Mouse (Mus musculus): ENCODE data around the gene Plcd1. TPM values are rescaled to one million over a fixed set of nuclear protein-coding genes. Genes with fewer than 3 reads are reported as not detected.

Gene Plcd1
- polyA plus RNA-seq, 1 experiment = 2.6 TPM

DNA sequence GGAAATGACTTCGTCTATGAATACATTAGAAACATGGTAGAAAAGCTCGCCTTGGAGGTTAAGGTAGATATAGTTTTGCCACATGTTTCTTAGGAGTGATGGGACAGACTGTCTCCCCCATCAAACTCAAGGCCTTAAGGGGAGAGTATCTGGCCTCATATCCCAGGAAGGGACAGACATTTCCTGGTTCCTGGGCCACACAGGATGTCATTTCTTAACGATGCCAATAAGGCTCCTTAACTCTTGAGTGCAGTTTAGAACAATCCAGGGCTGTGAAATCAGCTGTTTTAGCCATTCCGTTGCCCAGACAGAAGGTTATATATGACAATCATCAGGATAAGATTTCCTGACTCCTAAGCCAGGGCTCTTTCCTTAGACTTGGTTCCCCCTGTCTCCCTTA is 62.3 kb downstream of the Plcd1 start:
- 74% methylated on average over 4 of the region's 4 CpGs for whole genome bisulfite sequencing
- H3K27ac ChIP-seq (ENCODE audit: control insufficient read depth, insufficient read depth, low read depth, low read length, poor library complexity) = no peak overlapping the region
- peaks cover 2% of the 10 kb centered on the region; the same call in 1 of the 2 replicates for H3K4me1 ChIP-seq (ENCODE audit: control insufficient read depth, insufficient read depth, low read length)
- TF ChIP-seq CTCF (IDR thresholded peaks at IDR 0.05; ENCODE audit: control insufficient read depth, insufficient read depth, low read length) (no peak), POLR2A (IDR thresholded peaks at IDR 0.05; ENCODE audit: borderline replicate concordance, control insufficient read depth, low read depth, low read length) (no peak)
- H3K4me3 ChIP-seq (replicated peaks; ENCODE audit: control insufficient read depth, low read depth, low read length) = no peak overlapping the region

- WGBS = 55% methylated on average over 7 of the region's 7 CpGs
- peaks cover 2% of the 10 kb centered on the region; the same call in 1 of the 2 replicates for H3K4me1 ChIP-seq (ENCODE audit: control insufficient read depth, insufficient read depth, low read length)
- TF ChIP-seq CTCF (IDR thresholded peaks at IDR 0.05; ENCODE audit: control insufficient read depth, insufficient read depth, low read length) (peak; percentile 70), POLR2A (IDR thresholded peaks at IDR 0.05; ENCODE audit: borderline replicate concordance, control insufficient read depth, low read depth, low read length) (no peak)
Measured at GRCm38 (mm10) chr9:119029568-119029967, 63.7 kb downstream of the Plcd1 start.

DNA sequence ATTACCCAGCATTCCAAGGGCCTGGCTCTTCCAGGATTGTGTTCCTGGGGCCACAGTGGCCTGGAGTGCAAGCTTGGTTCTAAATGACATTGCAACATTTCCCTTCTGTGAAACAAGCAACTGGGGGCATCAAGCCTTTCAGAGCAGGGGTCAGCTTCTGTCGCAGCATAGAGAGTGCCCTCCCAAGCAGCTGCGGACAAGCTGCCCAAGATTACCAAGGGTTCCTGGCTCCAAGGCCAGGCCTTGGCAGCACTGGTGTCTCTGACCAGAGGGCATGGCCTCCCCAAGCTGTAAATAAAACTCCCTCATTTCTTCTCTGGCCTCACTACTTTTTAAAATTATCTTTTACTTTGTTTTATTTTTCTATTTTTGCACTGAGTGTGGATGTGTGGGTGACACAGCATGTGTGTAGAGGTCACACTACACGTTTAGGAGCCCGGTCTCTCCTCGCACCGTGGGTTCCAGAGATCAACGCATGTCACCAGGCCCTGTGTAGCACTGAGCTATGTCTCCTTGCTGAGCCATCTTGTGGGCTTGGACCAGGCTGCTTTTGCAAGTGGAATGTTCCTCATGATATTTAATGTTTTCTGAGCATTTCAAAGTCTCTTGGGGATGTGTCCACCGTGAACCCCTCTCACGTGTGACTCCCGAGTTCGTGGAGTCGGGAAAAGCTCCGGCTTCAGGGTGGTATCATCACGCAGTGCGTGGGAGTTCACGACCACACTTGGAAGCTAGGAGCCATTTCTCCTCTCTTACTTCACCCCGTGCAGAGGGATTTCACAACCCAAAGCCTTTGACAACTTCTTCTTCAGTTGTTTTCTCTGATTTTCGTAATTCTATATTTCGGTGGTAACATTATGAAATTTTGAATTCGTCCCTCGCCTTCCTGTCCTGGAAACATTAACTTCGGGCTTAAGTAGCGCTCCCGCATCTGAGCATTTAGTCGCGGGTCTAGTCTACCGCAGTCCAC is 64.8 kb downstream of the Plcd1 start:
- TF ChIP-seq CTCF (IDR thresholded peaks at IDR 0.05; ENCODE audit: control insufficient read depth, insufficient read depth, low read length) (no peak), POLR2A (IDR thresholded peaks at IDR 0.05; ENCODE audit: borderline replicate concordance, control insufficient read depth, low read depth, low read length) (no peak)
- Histone ChIP-seq H3K4me1 (ENCODE audit: control insufficient read depth, insufficient read depth, low read length) (peaks cover 2% of the 10 kb centered on the region; the same call in 1 of the 2 replicates), H3K27ac (ENCODE audit: control insufficient read depth, insufficient read depth, low read depth, low read length, poor library complexity) (peak overlapping the region; percentile 75), H3K4me3 (replicated peaks; ENCODE audit: control insufficient read depth, low read depth, low read length) (peak overlapping the region; percentile 4)
- 50% methylated on average over 27 of the region's 27 CpGs for WGBS

More at GRCm38 (mm10) chr9:119029568-119029967, 63.7 kb downstream of the Plcd1 start:
- Histone ChIP-seq H3K27ac (ENCODE audit: control insufficient read depth, insufficient read depth, low read depth, low read length, poor library complexity) (peak overlapping the region; percentile 31), H3K4me3 (replicated peaks; ENCODE audit: control insufficient read depth, low read depth, low read length) (no peak overlapping the region)

DNA sequence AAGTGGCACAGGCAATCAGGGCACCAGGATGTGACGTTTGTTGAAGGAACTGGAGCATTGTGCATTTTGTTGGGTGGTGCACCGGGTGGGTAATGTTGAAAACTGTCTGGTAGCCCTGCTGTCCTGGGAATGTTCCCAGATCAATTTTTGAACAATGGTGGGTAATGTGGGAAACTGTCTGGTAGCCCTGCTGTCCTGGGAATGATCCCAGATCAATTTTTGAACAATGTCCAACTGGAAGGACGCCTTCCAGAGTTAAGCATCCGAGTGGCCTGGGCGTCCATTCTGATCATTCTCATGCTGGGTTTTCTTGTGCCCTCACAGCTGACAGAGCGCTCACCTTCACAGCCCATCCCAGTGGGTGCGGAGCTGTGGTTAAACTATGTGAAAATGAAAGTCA is 66.0 kb downstream of the Plcd1 start:
- H3K27ac ChIP-seq (ENCODE audit: control insufficient read depth, insufficient read depth, low read depth, low read length, poor library complexity) = no peak overlapping the region
- WGBS = 87% methylated on average over 7 of the region's 7 CpGs
- peaks cover 2% of the 10 kb centered on the region; the same call in 1 of the 2 replicates for H3K4me1 ChIP-seq (ENCODE audit: control insufficient read depth, insufficient read depth, low read length)
- H3K4me3 ChIP-seq (replicated peaks; ENCODE audit: control insufficient read depth, low read depth, low read length) = no peak overlapping the region
- TF ChIP-seq CTCF (IDR thresholded peaks at IDR 0.05; ENCODE audit: control insufficient read depth, insufficient read depth, low read length) (no peak), POLR2A (IDR thresholded peaks at IDR 0.05; ENCODE audit: borderline replicate concordance, control insufficient read depth, low read depth, low read length) (no peak)

- TF ChIP-seq CTCF (IDR thresholded peaks at IDR 0.05; ENCODE audit: control insufficient read depth, insufficient read depth, low read length) = no peak
- TF ChIP-seq POLR2A (IDR thresholded peaks at IDR 0.05; ENCODE audit: borderline replicate concordance, control insufficient read depth, low read depth, low read length) = no peak
- Histone ChIP-seq H3K4me3 (replicated peaks; ENCODE audit: control insufficient read depth, low read depth, low read length) (no peak overlapping the region), H3K4me1 (ENCODE audit: control insufficient read depth, insufficient read depth, low read length) (peaks cover 2% of the 10 kb centered on the region; the same call in 1 of the 2 replicates), H3K27ac (ENCODE audit: control insufficient read depth, insufficient read depth, low read depth, low read length, poor library complexity) (no peak overlapping the region)
- 87% methylated on average over 7 of the region's 7 CpGs for WGBS
Measured at GRCm38 (mm10) chr9:119025832-119026331, 67.4 kb downstream of the Plcd1 start.

DNA sequence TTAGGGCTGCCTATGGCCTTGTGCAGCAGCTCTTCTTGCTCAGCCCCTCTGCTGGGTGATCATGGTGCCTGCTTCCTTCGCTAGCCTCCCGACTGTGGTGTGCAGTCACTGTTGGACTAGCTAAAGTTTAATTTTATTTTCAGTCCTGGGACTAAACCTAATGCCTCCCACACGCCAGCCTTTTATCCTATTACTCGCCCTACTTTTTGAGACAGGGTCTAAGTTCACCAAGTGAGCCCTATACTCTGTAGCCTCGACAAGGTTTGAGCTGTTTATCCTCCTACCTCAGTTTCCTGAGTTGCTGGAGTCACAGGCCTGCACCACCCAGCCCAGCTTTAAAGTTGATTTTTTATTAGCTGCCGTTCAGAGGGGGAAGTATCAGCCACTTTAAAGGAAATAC is 68.0 kb downstream of the Plcd1 start:
- no peak for TF ChIP-seq POLR2A (IDR thresholded peaks at IDR 0.05; ENCODE audit: borderline replicate concordance, control insufficient read depth, low read depth, low read length)
- no peak for TF ChIP-seq CTCF (IDR thresholded peaks at IDR 0.05; ENCODE audit: control insufficient read depth, insufficient read depth, low read length)

DNA sequence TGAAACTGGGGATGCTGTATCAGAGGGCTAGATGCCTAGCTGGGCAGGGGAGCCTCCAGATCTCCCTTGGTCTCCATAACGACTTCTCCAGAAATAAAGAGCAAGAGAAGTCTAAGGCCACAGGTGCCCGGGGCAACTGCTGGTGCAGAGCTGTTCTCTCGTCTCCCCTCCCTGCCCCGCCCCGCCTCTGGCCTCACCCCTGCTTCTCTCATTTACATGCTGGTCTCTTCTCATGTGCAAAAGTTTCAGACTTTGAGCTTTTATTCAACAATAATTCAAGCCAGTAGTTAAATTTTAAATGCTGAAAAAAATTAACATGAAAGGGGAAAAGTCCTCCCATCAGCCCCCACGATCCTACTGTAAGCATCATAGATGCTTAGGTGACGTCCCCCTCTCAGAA is 71.6 kb downstream of the Plcd1 start:
- H3K4me3 ChIP-seq (replicated peaks; ENCODE audit: control insufficient read depth, low read depth, low read length) = no peak overlapping the region
- 84% methylated on average over 7 of the region's 7 CpGs for WGBS
- H3K4me1 ChIP-seq (ENCODE audit: control insufficient read depth, insufficient read depth, low read length) = no peaks in the 10 kb centered on the region; the same call in 1 of the 2 replicates
- no peak for TF ChIP-seq POLR2A (IDR thresholded peaks at IDR 0.05; ENCODE audit: borderline replicate concordance, control insufficient read depth, low read depth, low read length)
- no peak for TF ChIP-seq CTCF (IDR thresholded peaks at IDR 0.05; ENCODE audit: control insufficient read depth, insufficient read depth, low read length)
- H3K27ac ChIP-seq (ENCODE audit: control insufficient read depth, insufficient read depth, low read depth, low read length, poor library complexity) = no peak overlapping the region

More for the DNA sequence above, 68.0 kb downstream of the Plcd1 start:
- 59% methylated on average over 6 of the region's 6 CpGs for WGBS
- Histone ChIP-seq H3K4me1 (ENCODE audit: control insufficient read depth, insufficient read depth, low read length) (peaks cover 2% of the 10 kb centered on the region; the same call in 1 of the 2 replicates), H3K4me3 (replicated peaks; ENCODE audit: control insufficient read depth, low read depth, low read length) (no peak overlapping the region), H3K27ac (ENCODE audit: control insufficient read depth, insufficient read depth, low read depth, low read length, poor library complexity) (no peak overlapping the region)

Other genes with a start within 250 kb of the Plcd1 start
- 4.4 and 6.7 TPM in 2 replicates for gene Ctdspl, start 167.0 kb downstream of the Plcd1 start, polyA plus RNA-seq (2011; ENCODE audit: insufficient read depth, insufficient read length, low replicate concordance, missing spikeins)
- gene Vill, start 40.7 kb downstream of the Plcd1 start, polyA plus RNA-seq (2011; ENCODE audit: insufficient read depth, insufficient read length, low replicate concordance, missing spikeins) = 19.5 and 35.2 TPM in 2 replicates
- gene Dlec1, start 9.0 kb upstream of the Plcd1 start, polyA plus RNA-seq (2011; ENCODE audit: insufficient read depth, insufficient read length, low replicate concordance, missing spikeins) = 2.5 TPM in 1 of 2 replicates, not detected in the other
- gene Acaa1b, start 63.6 kb upstream of the Plcd1 start, polyA plus RNA-seq (2011; ENCODE audit: insufficient read depth, insufficient read length, low replicate concordance, missing spikeins) = 2.0 and 2.3 TPM in 2 replicates
- gene Gm47289, start 65.7 kb upstream of the Plcd1 start, polyA plus RNA-seq (2011; ENCODE audit: insufficient read depth, insufficient read length, low replicate concordance, missing spikeins) = not detected in 2 replicates
- not detected in 2 replicates for gene Slc22a13, start 115.6 kb upstream of the Plcd1 start, polyA plus RNA-seq (2011; ENCODE audit: insufficient read depth, insufficient read length, low replicate concordance, missing spikeins)
- 16.7 and 19.3 TPM in 2 replicates for gene Oxsr1, start 228.9 kb upstream of the Plcd1 start, polyA plus RNA-seq (2011; ENCODE audit: insufficient read depth, insufficient read length, low replicate concordance, missing spikeins)
- gene Acaa1a, start 246.2 kb upstream of the Plcd1 start, polyA plus RNA-seq (2011; ENCODE audit: insufficient read depth, insufficient read length, low replicate concordance, missing spikeins) = 25.2 and 53.7 TPM in 2 replicates
- 17.7 and 26.2 TPM in 2 replicates for gene Myd88, start 247.9 kb upstream of the Plcd1 start, polyA plus RNA-seq (2011; ENCODE audit: insufficient read depth, insufficient read length, low replicate concordance, missing spikeins)